ENCODE assay signal across 14 mouse cellular contexts in genomic region chr2:32310096-32310845, GRCm38 (mm10). TPM values are rescaled to one million over a fixed set of nuclear protein-coding genes. Genes with fewer than 3 reads are reported as not detected.
DNase-seq lines count a peak whose midpoint lies in the region; ATAC-seq and TF ChIP-seq lines count a peak whose summit lies in the region.
"Had no signal": no experiment of that assay in that cellular context is flagged by ENCODE, and none has a peak within 500 bp of the region (broad histone marks: within the 10 kb centered on the region; RNA-seq: fewer than 3 reads in every experiment).

No protein-coding gene starts in this region.

- H3K36me3 ChIP-seq in kidney, embryonic 16.5 days (ENCODE audit: insufficient read depth, low read length) = peaks cover 20% of the 10 kb centered on the region
- peaks cover 11% of the 10 kb centered on the region for H3K36me3 ChIP-seq in testis, adult 2 months (ENCODE audit: control insufficient read depth, insufficient read depth, low read length)

- 84% methylated on average over 18 of the region's 18 CpGs for WGBS in kidney, embryonic 16.5 days

- no peak overlapping the region for H3K4me3 ChIP-seq in kidney, embryonic 16.5 days (ENCODE audit: low read length)
- no peak overlapping the region for H3K4me3 ChIP-seq in testis, adult 2 months (ENCODE audit: control insufficient read depth, low read depth, low read length)

- no peak overlapping the region for H3K4me2 ChIP-seq in kidney, embryonic 16.5 days (replicated peaks; ENCODE audit: low read depth, low read length)

- no peak; the same call in 1 of the 2 replicates for TF ChIP-seq CTCF in testis, adult 2 months (IDR thresholded peaks at IDR 0.05; ENCODE audit: control insufficient read depth, insufficient read depth, insufficient replicate concordance, low read depth, low read length)

- no peaks in the 10 kb centered on the region for H3K9me3 ChIP-seq in kidney, embryonic 16.5 days (ENCODE audit: low read length)

- H3K27ac ChIP-seq in kidney, embryonic 16.5 days (ENCODE audit: low read length) = no peak overlapping the region
- H3K27ac ChIP-seq in testis, adult 2 months (ENCODE audit: control insufficient read depth, insufficient read depth, low read depth, low read length) = no peak overlapping the region
- H3K27ac ChIP-seq: liver, embryonic 14.5 days had no signal

- H3K27me3 ChIP-seq in kidney, embryonic 16.5 days (ENCODE audit: insufficient read depth, low read length) = no peaks in the 10 kb centered on the region
- no peaks in the 10 kb centered on the region for H3K27me3 ChIP-seq in testis, adult 2 months (ENCODE audit: control insufficient read depth, insufficient read depth, low read length)

- ATAC-seq in kidney, embryonic 16.5 days (ENCODE audit: low FRiP score, low TSS enrichment) = no peak

- H3K4me1 ChIP-seq in kidney, embryonic 16.5 days (ENCODE audit: insufficient read depth, low read length) = peaks cover 29% of the 10 kb centered on the region
- peaks cover 10% of the 10 kb centered on the region for H3K4me1 ChIP-seq in testis, adult 2 months (ENCODE audit: control insufficient read depth, insufficient read depth, low read length)

- 0 out of 2 replicates have a peak, but pooled peaks have one; percentile 17 for TF ChIP-seq POLR2A in testis, adult 2 months (IDR thresholded peaks at IDR 0.05; ENCODE audit: control insufficient read depth, low read depth, low read length)

- H3K9ac ChIP-seq in kidney, embryonic 16.5 days (replicated peaks; ENCODE audit: low read length) = 0 out of 2 replicates have a peak overlapping the region, but pooled peaks have one; percentile 9
- H3K9ac ChIP-seq: liver, embryonic 14.5 days had no signal

- DNase-seq in cerebellum, postnatal 25 days = peak; percentile 30 to 36
- no peak for DNase-seq in cerebellum, adult 9-10 months
- DNase-seq in kidney, postnatal 4 days = no peak
- no peak for DNase-seq in testis, postnatal 14 days (ENCODE audit: low spot score)
- DNase-seq in adrenal gland, postnatal 36 days = no peak
- no peak for DNase-seq in urinary bladder, adult 18-20 months (ENCODE audit: low spot score in 2 of 2)
- DNase-seq: adrenal gland, adult 8-10 months; kidney, postnatal 10 days; layer of hippocampus, postnatal 36 days; right cerebral cortex, postnatal 4 days had no signal

RNA-seq across cellular contexts. Expression of gene Swi5, which starts 22.4 kb away (rescaled TPM):
- 407 and 433 TPM in 2 replicates for polyA plus RNA-seq in kidney, embryonic 16.5 days (2015; fragmentation: Nextera tagmentation; extraction: Ambion mirVana)
- 381 and 421 TPM in 2 replicates for polyA plus RNA-seq in testis, adult 2 months (2012; rRNA removed)
- total RNA-seq in adrenal gland, postnatal 36 days (2021) = 100 to 1,000 TPM; 289 to 304 TPM

RNA-seq across cellular contexts. Expression of gene Golga2, which starts 23.1 kb away (rescaled TPM):
- polyA plus RNA-seq in kidney, embryonic 16.5 days (2015; fragmentation: Nextera tagmentation; extraction: Ambion mirVana) = 26.6 and 28.0 TPM in 2 replicates
- polyA plus RNA-seq in testis, adult 2 months (2012; rRNA removed) = 36.0 and 36.7 TPM in 2 replicates
- 10 to 100 TPM; 73.0 to 74.2 TPM for total RNA-seq in adrenal gland, postnatal 36 days (2021)

RNA-seq across cellular contexts. Expression of gene Ciz1, which starts 41.9 kb away (rescaled TPM):
- polyA plus RNA-seq in kidney, embryonic 16.5 days (2015; fragmentation: Nextera tagmentation; extraction: Ambion mirVana) = 54.9 and 66.7 TPM in 2 replicates
- 255 and 278 TPM in 2 replicates for polyA plus RNA-seq in testis, adult 2 months (2012; rRNA removed)
- 10 to 100 TPM; 59.8 to 66.2 TPM for total RNA-seq in adrenal gland, postnatal 36 days (2021)

RNA-seq across cellular contexts. Expression of gene Dnm1, which starts 42.9 kb away (rescaled TPM):
- 5.4 TPM in 2 replicates for polyA plus RNA-seq in kidney, embryonic 16.5 days (2015; fragmentation: Nextera tagmentation; extraction: Ambion mirVana)
- polyA plus RNA-seq in testis, adult 2 months (2012; rRNA removed) = 36.3 and 39.4 TPM in 2 replicates
- total RNA-seq in adrenal gland, postnatal 36 days (2021) = 10 to 100 TPM; 14.8 to 20.3 TPM
- total RNA-seq: monocyte, adult 5-6 weeks had no signal

RNA-seq across cellular contexts. Expression of gene Uck1, which starts 50.3 kb away (rescaled TPM):
- polyA plus RNA-seq in kidney, embryonic 16.5 days (2015; fragmentation: Nextera tagmentation; extraction: Ambion mirVana) = 88.5 and 92.0 TPM in 2 replicates
- 23.5 and 24.5 TPM in 2 replicates for polyA plus RNA-seq in testis, adult 2 months (2012; rRNA removed)
- 100 to 1,000 TPM; 118 to 120 TPM for total RNA-seq in adrenal gland, postnatal 36 days (2021)

Comparison
In these comparisons a context has a peak if more than half of its experiments do, and no peak if none do; other contexts are left out.
1. DNase-seq: peak in cerebellum, postnatal 25 days (2 of 2); none in cerebellum, adult 9-10 months (single experiment), kidney, postnatal 4 days (0 of 2), testis, postnatal 14 days (single experiment), adrenal gland, postnatal 36 days (0 of 2) and urinary bladder, adult 18-20 months (0 of 2).